Mouse (Mus musculus) lung, postnatal 25 days (tissue): ENCODE measurements around the gene Gm21983.

Source experiments
- DNase-seq: peaks from one replicate; pipeline ENCODE4 v3.0.0; 2022; ENCODE audit warnings: low spot score

Gene Gm21983

DNA sequence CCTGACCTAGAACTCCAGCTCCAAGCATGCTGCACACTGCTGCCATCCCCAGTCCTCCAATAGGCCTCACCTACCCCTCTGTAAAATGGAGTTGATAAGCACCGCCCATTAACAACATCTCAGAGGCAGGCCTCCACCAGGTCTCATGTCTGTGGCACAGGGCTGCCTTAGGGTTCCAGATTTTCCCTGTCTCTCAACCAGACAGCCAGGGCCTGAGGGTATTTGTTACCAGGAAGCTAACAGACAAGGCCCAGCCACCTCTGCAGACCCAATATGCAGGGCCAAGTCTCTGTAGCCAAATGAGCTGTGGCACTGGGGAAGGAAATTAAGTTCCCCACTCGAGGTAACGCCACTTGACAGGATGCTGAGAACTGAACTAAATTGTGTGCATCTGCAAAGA lies 20.0 kb downstream of the Gm21983 start:
- no peak for DNase-seq

DNA sequence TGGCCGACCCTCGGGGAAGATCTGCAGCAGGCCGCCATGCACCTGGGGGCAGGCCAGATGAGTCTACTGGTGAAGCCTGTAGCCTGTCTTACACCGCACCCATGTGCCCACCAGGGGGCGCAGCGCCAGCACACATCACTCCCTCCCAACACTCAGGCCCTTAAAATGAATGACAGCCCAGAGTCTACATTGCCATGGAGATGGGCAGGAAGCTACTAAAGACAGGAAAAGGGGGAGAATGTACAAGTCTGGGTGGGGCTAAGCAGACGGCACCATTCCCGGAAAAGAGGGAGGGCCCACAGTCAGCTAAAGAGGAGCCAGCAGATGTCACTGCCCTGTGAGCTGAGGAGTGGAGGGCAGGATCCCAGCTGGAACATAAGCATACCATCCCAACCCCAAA lies 21.0 kb downstream of the Gm21983 start:
- DNase-seq: peak; percentile 91

DNA sequence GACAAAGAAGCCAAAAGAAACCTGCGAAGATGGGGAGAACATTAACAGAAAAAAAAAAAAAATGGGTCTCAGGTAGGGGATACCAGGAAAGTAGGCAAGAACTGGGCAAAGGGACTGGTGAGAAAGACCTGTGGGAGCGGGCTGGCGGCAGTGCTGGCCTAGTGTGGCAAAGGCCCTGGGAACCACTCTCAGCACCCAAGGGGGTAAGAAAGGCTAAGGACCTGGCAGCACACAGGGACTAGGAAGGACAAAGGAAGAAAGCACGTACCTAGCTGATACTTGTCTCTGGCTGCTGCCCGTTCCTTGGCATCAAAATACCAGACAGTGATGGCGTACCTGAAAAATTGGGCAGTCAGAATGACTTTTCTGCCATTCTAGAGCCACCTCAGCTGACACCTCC lies 21.6 kb downstream of the Gm21983 start:
- DNase-seq: no peak

DNA sequence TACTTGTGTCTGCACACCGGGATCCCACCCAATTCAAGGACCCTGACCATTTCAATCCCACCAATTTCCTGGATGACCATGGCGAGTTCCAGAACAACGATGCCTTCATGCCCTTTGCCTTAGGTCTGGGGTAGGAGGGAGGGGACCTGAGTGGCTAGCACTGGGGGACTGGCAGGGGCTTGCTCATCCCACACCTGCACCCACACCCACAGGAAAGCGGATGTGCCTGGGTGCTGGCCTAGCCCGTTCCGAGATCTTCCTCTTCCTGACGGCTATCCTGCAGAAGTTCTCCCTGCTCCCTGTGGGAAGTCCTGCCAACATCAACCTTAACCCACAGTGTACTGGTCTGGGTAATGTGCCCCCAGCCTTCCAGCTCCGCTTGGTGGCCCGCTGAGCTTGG lies 22.7 kb downstream of the Gm21983 start:
- DNase-seq: no peak

DNA sequence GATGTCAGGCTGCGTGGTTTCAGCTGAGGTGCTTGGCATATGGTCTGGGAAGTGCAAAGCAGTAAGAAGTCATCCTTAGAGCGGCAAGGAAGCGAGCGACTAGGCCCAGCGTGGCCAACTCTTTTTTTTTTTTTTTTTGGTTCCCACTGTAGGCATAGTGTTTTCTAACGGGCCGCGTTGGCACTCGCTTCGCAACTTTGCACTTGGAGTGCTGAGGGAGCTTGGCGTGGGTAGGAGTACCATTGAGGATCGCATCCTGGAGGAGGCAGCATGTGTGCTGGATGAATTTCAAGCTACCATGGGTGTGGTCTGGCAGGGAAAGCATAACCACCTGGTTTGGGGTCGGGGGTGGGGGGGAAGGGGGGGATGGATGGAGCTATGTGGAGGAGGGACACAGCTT lies 24.9 kb downstream of the Gm21983 start:
- no peak for DNase-seq

DNA sequence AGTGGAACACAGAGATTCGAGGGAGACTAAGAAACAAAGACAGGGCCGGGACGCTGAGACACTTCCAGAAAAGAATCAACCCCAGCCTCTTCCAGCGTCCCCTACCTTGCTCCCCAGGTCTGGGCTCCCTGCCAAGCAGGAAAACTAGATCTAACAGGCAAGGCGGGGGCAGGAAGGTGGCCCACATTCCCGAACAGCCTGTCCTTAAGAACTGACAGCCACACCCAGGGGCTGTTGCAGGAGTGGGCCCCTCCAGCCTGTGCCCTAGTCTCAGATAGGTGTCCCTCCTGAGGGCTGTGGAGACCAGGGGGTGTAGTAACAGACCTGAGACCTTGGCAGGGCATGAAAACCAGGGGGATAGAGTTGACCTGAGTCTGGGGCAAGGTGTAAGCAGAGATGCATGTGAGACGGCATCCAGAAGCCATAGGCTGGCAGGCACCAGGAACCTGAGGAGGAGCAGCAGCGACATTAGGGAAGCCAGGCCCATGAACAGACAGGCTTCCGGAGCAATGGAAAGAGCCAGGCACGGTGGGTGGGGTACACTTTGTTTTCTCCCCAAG lies 27.6 kb downstream of the Gm21983 start, which contains the start of gene Cyp2t4:
Gene Cyp2t4, plus strand, starts transcription at position 510 of the 560 bp plus-strand sequence.
- peak; percentile 77 for DNase-seq

DNA sequence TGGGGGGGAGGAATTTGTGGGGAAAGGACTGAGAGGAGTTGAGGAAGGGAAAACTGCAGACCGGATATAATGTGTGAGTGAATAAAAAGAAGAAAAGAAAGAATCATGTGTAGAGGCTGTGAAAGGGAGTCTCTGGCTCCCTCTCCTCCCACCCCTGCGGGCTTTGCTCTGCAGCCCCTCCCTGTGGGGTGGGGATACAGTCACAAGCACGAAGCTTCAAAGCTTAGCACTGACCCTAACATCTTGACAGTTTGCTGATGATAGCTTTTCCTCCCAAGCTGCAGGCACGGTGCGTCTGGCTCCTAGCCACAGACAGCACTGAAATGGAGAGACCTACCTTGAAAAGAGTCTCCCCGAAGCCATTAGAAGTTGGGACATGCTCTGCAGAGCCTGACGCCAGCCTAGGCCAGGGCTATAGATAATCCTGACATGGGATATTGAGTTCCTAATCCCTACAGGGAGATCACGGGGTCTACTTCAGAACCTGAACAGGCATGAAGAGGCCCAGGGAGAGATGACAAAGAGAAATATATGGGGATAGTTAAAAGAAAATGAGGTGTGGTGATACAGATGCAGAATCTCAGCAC lies 44.4 kb downstream of the Gm21983 start:
- no peak for DNase-seq

DNA sequence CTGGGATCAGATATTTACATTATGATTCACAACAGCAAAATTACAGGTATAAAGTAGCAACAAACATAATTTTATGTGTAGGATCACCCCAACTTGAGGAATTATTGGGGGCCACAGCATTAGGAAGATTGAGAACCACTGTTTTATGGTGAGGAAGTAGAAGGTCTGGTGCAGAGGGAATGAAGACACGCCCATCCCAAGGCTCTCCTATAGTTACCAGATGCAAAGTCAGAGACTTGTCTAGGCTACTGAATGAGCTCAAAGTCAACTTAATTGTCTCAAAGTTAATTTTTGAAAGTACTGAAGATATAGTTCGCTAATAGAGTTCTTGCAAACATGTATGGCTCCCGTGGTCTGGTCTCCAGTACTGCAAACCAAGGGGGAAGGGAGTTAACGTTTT lies 47.1 kb downstream of the Gm21983 start:
- DNase-seq: no peak

DNA sequence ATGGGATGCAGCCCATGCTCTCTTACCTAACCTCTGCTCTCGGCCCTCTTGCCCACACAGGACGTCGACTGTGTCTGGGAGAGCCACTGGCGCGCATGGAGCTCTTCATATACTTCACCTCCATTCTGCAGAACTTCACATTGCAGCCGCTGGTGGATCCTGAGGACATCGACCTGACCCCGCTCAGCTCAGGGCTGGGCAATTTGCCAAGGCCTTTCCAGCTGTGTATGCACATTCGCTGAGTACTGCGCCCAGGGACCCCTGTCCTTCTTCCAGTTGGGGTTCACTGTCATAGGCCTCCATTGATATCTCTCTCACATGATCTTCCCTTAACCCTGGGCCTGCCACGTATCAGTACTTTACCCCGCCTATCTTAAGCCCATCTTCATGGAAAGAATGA lies 47.7 kb downstream of the Gm21983 start:
- no peak for DNase-seq

DNA sequence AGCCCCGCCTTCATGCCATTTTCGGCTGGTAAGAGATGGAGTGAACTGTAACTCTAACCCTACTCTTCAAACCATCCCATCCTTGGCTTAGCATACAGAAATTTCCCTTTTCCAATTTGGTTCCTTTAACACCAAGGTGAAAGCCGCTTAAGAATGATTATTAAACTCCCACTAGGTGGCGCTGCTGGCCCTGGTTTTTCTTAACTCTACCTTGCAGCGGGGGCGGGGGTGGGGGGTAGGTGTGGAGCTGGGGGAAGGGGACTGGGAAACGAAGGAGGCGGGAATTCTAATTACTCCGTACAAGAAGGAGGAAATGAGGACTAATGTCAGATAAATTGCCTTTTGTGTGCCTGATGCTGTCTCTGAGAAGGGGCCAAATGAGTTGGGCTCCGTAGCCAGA lies 48.3 kb downstream of the Gm21983 start:
- DNase-seq: no peak

DNA sequence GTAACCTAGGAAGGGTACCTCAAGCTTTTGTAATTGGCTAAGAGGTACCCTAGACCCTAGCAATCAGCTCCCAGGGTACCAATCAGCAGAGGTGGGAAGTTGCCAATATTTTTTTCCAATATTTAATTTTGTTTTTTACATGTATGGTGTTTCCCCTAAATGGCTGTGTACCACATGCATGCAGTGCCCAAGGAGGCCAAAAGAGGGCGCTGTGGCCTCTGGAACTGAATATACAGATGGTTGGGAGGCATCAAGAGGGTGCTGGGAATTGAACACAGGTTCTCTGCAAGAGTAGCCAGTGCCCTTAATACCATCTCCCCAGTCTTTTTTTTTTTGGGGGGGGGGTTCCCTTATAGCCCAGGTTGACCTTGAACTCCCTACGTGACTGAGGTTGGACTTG lies 49.5 kb downstream of the Gm21983 start:
- DNase-seq: no peak

DNA sequence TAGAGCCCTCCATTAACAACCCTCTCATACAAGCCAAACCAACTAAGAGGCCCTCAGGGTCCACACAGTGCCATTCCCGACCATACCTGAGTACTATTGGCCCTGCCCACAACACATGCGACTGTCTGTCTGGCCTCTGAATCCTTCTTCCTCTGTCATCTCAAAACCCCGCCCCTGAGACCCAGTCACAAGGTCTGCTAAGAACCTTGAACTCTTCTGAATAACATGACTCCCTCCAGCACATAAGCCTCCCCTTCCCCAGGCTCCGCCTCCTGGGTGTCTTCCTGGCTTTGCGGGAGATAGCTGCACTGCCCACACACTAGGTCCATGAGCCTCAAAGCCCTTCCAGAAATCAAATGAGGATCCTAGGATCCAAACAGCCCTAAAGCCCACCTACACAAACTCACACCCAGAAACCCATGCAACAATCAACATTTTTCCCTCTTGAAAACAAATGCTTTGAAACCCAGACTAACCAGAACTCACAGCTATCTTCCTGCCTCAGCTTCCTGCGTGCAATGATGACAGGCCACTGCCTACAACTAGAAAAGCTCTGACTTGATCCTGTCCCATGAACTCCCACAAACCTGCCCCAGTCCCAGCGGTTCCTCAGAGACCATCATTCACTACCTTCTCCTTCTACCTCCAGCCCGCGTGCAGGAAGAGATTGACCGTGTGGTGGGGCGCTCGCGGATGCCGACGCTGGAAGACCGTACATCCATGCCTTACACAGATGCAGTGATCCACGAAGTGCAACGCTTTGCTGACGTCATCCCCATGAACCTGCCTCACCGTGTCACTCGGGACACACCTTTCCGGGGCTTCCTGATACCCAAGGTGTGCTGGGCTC lies 50.1 kb downstream of the Gm21983 start:
- no peak for DNase-seq

DNA sequence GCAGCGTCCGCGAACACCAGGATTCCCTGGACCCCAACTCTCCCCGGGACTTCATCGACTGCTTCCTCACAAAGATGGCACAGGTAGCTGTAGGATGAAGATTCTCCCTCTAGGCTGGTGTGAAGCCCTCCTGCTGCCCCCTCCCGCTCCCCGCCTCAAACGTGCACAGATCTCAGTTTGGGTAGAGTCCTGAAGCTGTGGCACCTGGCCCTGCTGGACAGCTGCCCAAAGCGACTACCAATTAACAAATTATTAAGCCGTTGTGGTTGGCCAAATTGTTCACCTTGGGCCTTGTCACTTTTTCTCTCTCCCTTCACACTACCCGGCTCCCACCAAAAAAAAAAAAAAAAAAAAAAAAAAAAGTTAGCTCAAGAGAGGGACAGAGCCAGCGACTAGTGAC lies 51.1 kb downstream of the Gm21983 start:
- no peak for DNase-seq

DNA sequence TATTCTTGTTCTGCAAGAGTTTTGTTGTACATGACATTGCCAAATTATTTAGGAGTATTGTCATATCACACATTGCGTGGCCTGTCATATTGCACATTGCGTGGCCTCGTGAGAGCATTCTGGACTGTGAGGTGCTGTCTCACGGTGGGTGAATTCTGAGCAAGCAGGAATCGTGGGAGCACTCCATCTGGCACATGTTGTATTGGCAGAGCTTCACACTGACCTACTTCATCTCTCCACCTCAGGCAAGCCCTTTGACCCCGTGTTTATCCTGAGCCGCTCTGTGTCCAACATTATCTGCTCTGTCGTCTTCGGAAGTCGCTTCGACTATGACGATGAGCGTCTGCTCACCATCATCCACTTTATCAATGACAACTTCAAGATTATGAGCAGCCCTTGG lies 51.9 kb downstream of the Gm21983 start:
- no peak for DNase-seq

DNA sequence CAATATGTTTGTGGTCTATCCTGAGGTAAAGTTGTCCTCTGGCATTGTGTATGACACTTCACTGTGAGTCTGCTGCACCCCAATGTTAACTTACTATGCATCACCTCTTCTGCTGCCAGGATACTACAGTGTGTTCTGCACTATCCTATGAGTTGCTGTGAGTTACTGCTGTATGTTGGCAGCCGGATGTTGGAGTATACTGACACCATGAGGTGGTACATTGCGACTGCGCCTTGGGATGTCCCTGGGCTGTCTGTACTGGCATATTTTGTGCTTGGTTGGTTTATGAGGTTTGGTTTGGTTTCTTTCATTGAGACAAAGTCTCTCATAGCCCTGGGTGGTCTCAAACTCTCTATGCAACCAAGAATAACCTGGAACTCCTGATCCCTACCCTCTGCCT lies 52.7 kb downstream of the Gm21983 start:
- DNase-seq: peak; percentile 53

DNA sequence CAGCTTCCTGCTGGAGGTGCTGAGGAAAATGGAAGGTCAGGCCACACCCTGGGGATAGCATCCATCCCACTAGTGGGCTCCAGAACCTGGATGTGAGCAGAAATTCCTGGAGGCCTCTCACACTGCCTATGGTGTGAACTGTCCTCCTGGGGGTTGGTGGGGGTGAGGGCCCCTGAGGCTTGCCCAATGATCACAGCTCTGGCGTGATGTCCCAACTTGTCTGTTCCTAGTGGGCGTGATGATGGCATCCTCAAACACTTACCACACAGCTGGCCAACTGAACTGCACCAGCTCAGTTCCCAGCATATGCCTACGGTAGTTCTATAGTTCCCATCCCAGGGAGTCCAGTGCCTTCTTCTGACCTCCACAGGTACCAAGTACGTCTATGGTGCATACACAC lies 55.9 kb downstream of the Gm21983 start:
- DNase-seq: no peak

DNA sequence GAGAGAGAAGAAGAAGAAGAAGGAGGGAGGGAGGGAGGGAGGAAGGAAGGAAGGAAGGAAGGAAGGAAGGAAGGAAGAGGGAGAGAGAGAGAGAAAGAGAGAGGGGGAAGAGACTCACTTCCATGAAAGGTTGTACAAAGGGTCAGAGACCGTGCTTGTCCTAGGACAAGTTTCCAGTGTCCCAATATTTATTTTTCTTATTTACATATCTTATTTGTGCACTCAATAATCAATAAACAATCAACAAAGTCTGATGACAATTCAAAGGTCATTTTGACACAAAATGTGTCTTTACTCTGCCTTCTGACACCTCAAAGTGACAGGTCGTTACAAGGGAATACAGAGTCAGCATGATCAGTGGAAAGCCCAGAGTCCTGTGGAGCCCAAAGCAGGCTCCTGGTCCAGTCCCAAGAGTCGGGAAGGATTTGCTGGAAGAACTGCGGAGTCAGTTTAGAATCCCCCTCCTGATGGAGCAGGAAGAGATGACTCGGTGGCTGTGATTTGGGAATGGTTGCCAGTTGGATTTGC lies 56.5 kb downstream of the Gm21983 start:
- DNase-seq: no peak

DNA sequence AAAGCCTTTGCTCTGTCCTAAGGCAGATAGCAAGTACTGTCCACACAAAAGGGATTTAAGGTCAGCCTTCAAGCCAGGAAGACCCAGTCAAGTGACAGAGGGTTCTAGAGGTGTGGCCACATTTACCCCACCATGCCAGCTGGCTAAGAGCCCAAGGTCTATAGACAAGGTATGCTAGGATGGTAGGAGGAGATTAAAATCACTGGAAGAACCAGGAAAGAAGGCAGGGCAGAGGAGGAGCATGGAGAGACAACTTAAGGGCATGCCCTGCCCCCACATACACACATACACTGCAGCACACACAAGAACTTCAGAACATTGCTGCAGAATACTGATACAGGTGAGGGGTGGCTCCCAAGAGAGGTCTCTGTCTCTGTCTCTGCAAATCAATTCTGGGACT lies 61.2 kb downstream of the Gm21983 start, which contains the start of gene Cyp2f2:
Gene Cyp2f2, plus strand, starts transcription at position 234 of the 400 bp plus-strand sequence.
- DNase-seq: peak; percentile 51
